Mouse (Mus musculus) T-cell, adult 66 days (primary cell): ENCODE measurements around the gene Hoxc4. TPM values are rescaled to one million over a fixed set of nuclear protein-coding genes. Genes with fewer than 3 reads are reported as not detected.

Experiments
- total RNA-seq, 2 experiments: library from RNA; stranded (reverse); gene quantifications; 3 replicates in 1 of 2; 4 replicates in 1 of 2; pipeline ENCODE4 v1.2.4; 2023

Hoxc4 gene
- not detected for total RNA-seq

GRCm38 (mm10) chr15:103018636-103019035 is at the start of gene Hoxc4:
Hoxc4 (plus strand) TSS chr15:103018934.

GRCm38 (mm10) chr15:102976171-102976570 is 42.6 kb upstream of the Hoxc4 start, which contains the start of gene Hoxc9:
Hoxc9 (plus strand) TSS chr15:102976439.

GRCm38 (mm10) chr15:102990461-102991397 is 28.0 kb upstream of the Hoxc4 start, which contains the start of gene Hoxc8:
Hoxc8 (plus strand) TSS chr15:102990607.

GRCm38 (mm10) chr15:102997939-102998355 is 20.8 kb upstream of the Hoxc4 start, which contains the start of gene Hoxc6:
Hoxc6 (plus strand) TSS chr15:102998257.

Other genes with a start within 250 kb of the Hoxc4 start
- not detected for gene Hoxc13, start 97.8 kb upstream of the Hoxc4 start, total RNA-seq
- not detected for gene Hoxc12, start 82.2 kb upstream of the Hoxc4 start, total RNA-seq
- not detected for gene Hoxc11, start 64.5 kb upstream of the Hoxc4 start, total RNA-seq
- gene Hoxc10, start 52.1 kb upstream of the Hoxc4 start, total RNA-seq = not detected
- not detected for gene Hoxc5, start 51.5 kb upstream of the Hoxc4 start, total RNA-seq
- gene Hoxc9, start 42.5 kb upstream of the Hoxc4 start, total RNA-seq = not detected
- gene Hoxc8, start 28.3 kb upstream of the Hoxc4 start, total RNA-seq = not detected
- gene Hoxc6, start 20.7 kb upstream of the Hoxc4 start, total RNA-seq = not detected
- 10 to 100 TPM in 1 of 2 experiments, 1 to 10 TPM in 1; 8.2 to 11.7 TPM for gene Smug1, start 148.2 kb downstream of the Hoxc4 start, total RNA-seq
- 10 to 100 TPM; 25.8 to 31.2 TPM for gene Cbx5, start 220.9 kb downstream of the Hoxc4 start, total RNA-seq
- gene Hnrnpa1, start 221.5 kb downstream of the Hoxc4 start, total RNA-seq = 100 to 1,000 TPM; 523 to 560 TPM
- 1 to 10 TPM; 2.3 to 2.9 TPM for gene Nfe2, start 239.5 kb downstream of the Hoxc4 start, total RNA-seq